ENCODE assay signal across 8 mouse cellular contexts in the genomic region with DNA sequence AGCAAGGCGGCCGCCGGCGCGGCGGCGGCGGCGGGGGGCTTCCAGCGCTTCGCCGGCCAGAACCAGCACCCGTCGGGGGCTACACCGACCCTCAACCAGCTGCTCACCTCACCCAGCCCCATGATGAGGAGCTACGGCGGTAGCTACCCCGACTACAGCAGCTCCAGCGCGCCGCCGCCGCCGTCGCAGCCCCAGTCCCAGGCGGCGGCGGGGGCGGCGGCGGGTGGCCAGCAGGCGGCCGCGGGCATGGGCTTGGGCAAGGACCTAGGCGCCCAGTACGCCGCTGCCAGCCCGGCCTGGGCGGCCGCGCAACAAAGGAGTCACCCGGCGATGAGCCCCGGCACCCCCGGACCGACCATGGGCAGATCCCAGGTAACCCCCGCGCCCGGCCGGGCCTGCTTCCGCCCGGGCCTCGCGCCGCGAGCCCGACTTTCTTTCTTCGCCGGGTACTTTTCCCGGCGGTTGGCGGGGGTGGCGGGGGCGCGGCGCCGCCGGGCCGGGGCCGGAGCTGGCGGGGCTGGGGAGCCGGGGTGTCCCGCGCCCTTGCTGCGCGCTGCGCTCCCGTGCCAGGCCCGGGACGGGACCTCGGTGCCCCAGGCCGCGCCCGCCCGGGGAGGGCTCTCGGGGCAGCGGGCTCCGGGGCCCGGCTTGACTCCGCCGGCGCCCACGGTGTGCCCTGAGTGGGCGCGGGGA. TPM values are rescaled to one million over a fixed set of nuclear protein-coding genes. Genes with fewer than 3 reads are reported as not detected.
A peak's percentile ranks its signal among the peaks of the same experiment; 100 is the strongest.
DNase-seq lines count a peak whose midpoint lies in the region; ATAC-seq lines count a peak whose summit lies in the region.

No protein-coding gene starts in this region.

- H3K36me3 ChIP-seq in embryonic facial prominence, embryonic 12.5 days = no peaks in the 10 kb centered on the region
- no peaks in the 10 kb centered on the region for H3K36me3 ChIP-seq in heart, embryonic 13.5 days
- H3K36me3 ChIP-seq in megakaryocyte, embryonic 14.5 days (replicated peaks; ENCODE audit: low read length) = peaks cover 3% of the 10 kb centered on the region
- H3K36me3 ChIP-seq in splenic B cell, adult 2 months (ENCODE audit: control insufficient read depth, insufficient read depth, low read length, poor library complexity, severe bottlenecking) = 0 out of 2 replicates have a peak, but pooled peaks cover 2% of the 10 kb centered on the region

- peak; percentile 69 to 87 for DNase-seq in adrenal gland, adult (ENCODE audit: inconsistent age in 2 of 2, low spot score in 1 of 2)
- no peak for DNase-seq in adrenal gland, adult 8-10 months
- peak; percentile 71 for DNase-seq in kidney, postnatal 14 days
- DNase-seq in splenic B cell, adult 2 months (ENCODE audit: low read depth, low spot score) = peak; percentile 64

- peak overlapping the region; percentile 97 for H3K4me3 ChIP-seq in embryonic facial prominence, embryonic 12.5 days
- peak overlapping the region; percentile 92 for H3K4me3 ChIP-seq in heart, embryonic 13.5 days
- H3K4me3 ChIP-seq in megakaryocyte, embryonic 14.5 days (replicated peaks) = peak overlapping the region; percentile 93

- WGBS in embryonic facial prominence, embryonic 12.5 days = under 1% methylated on average over 70 of the region's 95 CpGs
- WGBS in heart, embryonic 13.5 days = under 1% methylated on average over 66 of the region's 95 CpGs

- H3K27ac ChIP-seq in embryonic facial prominence, embryonic 12.5 days = peak overlapping the region; percentile 100
- peak overlapping the region; percentile 99 for H3K27ac ChIP-seq in heart, embryonic 13.5 days (replicated peaks)

- peak overlapping the region; percentile 100 for H3K9ac ChIP-seq in embryonic facial prominence, embryonic 12.5 days
- peak overlapping the region; percentile 99 for H3K9ac ChIP-seq in heart, embryonic 13.5 days

- no peaks in the 10 kb centered on the region for H3K9me3 ChIP-seq in embryonic facial prominence, embryonic 12.5 days
- H3K9me3 ChIP-seq in heart, embryonic 13.5 days = no peaks in the 10 kb centered on the region
- no peaks in the 10 kb centered on the region for H3K9me3 ChIP-seq in megakaryocyte, embryonic 14.5 days

- peak overlapping the region; percentile 58 for H3K4me2 ChIP-seq in embryonic facial prominence, embryonic 12.5 days (replicated peaks)
- H3K4me2 ChIP-seq in heart, embryonic 13.5 days = peak overlapping the region; percentile 85

- peak; percentile 13 for ATAC-seq in activated CD4-positive, CD25-positive, alpha-beta regulatory T cell, adult 4 months
- peak; percentile 8; the same call in 1 of the 2 replicates for ATAC-seq in embryonic facial prominence, embryonic 12.5 days (ENCODE audit: insufficient number of reproducible peaks, insufficient read depth, low FRiP score, low TSS enrichment)
- no peak for ATAC-seq in heart, embryonic 13.5 days (ENCODE audit: extremely low read depth, insufficient number of reproducible peaks, low FRiP score, low TSS enrichment)

- no peaks in the 10 kb centered on the region for H3K27me3 ChIP-seq in embryonic facial prominence, embryonic 12.5 days
- H3K27me3 ChIP-seq in heart, embryonic 13.5 days (replicated peaks) = no peaks in the 10 kb centered on the region
- no peaks in the 10 kb centered on the region for H3K27me3 ChIP-seq in megakaryocyte, embryonic 14.5 days (replicated peaks)
- H3K27me3 ChIP-seq in splenic B cell, adult 2 months (ENCODE audit: control insufficient read depth, insufficient read depth, low read length, poor library complexity, severe bottlenecking) = no peaks in the 10 kb centered on the region

- peaks cover 19% of the 10 kb centered on the region for H3K4me1 ChIP-seq in embryonic facial prominence, embryonic 12.5 days
- H3K4me1 ChIP-seq in heart, embryonic 13.5 days = peaks cover 45% of the 10 kb centered on the region
- peaks cover 38% of the 10 kb centered on the region for H3K4me1 ChIP-seq in megakaryocyte, embryonic 14.5 days

RNA-seq across cellular contexts. Expression of gene Arid1b, which starts 2.1 kb away (rescaled TPM):
- total RNA-seq in adrenal gland, adult 8-10 months (2022) = 10 to 100 TPM; 66.1 to 89.1 (median 73.7) TPM
- 10 to 100 TPM in 1 of 2 experiments, 1 to 10 TPM in 1; 9.6 to 12.1 TPM for polyA plus RNA-seq in activated CD4-positive, CD25-positive, alpha-beta regulatory T cell, adult 4 months (2017; shearing (Covaris generic))
- polyA plus RNA-seq in embryonic facial prominence, embryonic 12.5 days (2016; fragmentation: Nextera tagmentation; extraction: Ambion mirVana) = 17.2 and 18.5 TPM in 2 replicates
- 5.0 and 5.2 TPM in 2 replicates for polyA plus RNA-seq in heart, embryonic 13.5 days (2015; fragmentation: Nextera tagmentation; extraction: Ambion mirVana)
- polyA plus RNA-seq in megakaryocyte, embryonic 14.5 days (2012; ENCODE audit: insufficient read depth, low replicate concordance) = 13.3 and 27.6 TPM in 2 replicates
